In the genomic region with DNA sequence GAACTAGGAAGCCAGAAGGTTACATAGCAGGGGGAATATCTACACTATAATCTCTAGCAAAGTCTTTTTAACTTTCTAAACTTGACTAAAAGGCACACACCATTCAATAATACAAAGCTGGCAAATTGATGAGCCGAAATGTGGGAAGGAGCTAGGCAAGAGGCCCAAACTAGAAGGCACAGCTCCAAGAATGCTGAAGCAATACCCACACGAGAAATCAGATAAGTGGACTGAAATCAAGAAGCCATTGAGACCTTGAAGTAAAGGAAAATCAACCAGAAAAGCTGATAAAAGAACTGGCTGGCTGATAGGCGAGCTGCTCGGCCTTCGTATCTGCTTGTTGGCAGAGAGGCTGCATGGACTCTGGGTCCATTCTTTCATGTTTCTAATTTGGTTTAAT, we compare ENCODE assay signal across 15 mouse cellular contexts. TPM values are rescaled to one million over a fixed set of nuclear protein-coding genes. Genes with fewer than 3 reads are reported as not detected.
DNase-seq lines count a peak whose midpoint lies in the region; ATAC-seq lines count a peak whose summit lies in the region.
"Had no signal": no experiment of that assay in that cellular context is flagged by ENCODE, and none has a peak within 500 bp of the region (broad histone marks: within the 10 kb centered on the region; RNA-seq: fewer than 3 reads in every experiment).

No protein-coding gene starts in this region.

- H3K27me3 ChIP-seq in intestine, embryonic 16.5 days (replicated peaks; ENCODE audit: control insufficient read depth, insufficient read depth, low read length) = no peaks in the 10 kb centered on the region
- H3K27me3 ChIP-seq: hindbrain, embryonic 12.5 days; midbrain, embryonic 12.5 days had no signal

- H3K27ac ChIP-seq in intestine, embryonic 16.5 days (ENCODE audit: low read length) = no peak overlapping the region
- H3K27ac ChIP-seq: hindbrain, embryonic 12.5 days; midbrain, embryonic 12.5 days had no signal

- no peaks in the 10 kb centered on the region for H3K36me3 ChIP-seq in intestine, embryonic 16.5 days (ENCODE audit: control insufficient read depth, insufficient read depth, low read length)
- H3K36me3 ChIP-seq: hindbrain, embryonic 12.5 days; midbrain, embryonic 12.5 days had no signal

- no peaks in the 10 kb centered on the region for H3K4me1 ChIP-seq in intestine, embryonic 16.5 days (ENCODE audit: control insufficient read depth, insufficient read depth, low read length)
- H3K4me1 ChIP-seq: hindbrain, embryonic 12.5 days; midbrain, embryonic 12.5 days had no signal

- H3K9ac ChIP-seq in intestine, embryonic 16.5 days (ENCODE audit: low read depth, low read length) = no peak overlapping the region
- H3K9ac ChIP-seq: hindbrain, embryonic 12.5 days; midbrain, embryonic 12.5 days had no signal

- H3K9me3 ChIP-seq in intestine, embryonic 16.5 days (ENCODE audit: control insufficient read depth, low read length) = no peaks in the 10 kb centered on the region
- H3K9me3 ChIP-seq: hindbrain, embryonic 12.5 days; midbrain, embryonic 12.5 days had no signal

- H3K4me2 ChIP-seq in intestine, embryonic 16.5 days (ENCODE audit: low read depth, low read length) = no peak overlapping the region
- H3K4me2 ChIP-seq: hindbrain, embryonic 12.5 days; midbrain, embryonic 12.5 days had no signal

- 74% methylated on average over 5 of the region's 5 CpGs for WGBS in intestine, embryonic 16.5 days

- no peak for ATAC-seq in intestine, embryonic 16.5 days
- ATAC-seq: CD4-positive, CD25-positive, alpha-beta regulatory T cell, adult 4 months; intestine, postnatal 0 days had no signal

- peak; percentile 11 to 13 for DNase-seq in frontal cortex, postnatal 36 days (ENCODE audit: low spot score in 2 of 2)
- no peak for DNase-seq in frontal cortex, postnatal 10 days (ENCODE audit: low spot score in 2 of 2)
- DNase-seq in right cerebral cortex, adult 2 months (ENCODE audit: low spot score in 2 of 2) = peak; percentile 4 to 24
- DNase-seq in right cerebral cortex, postnatal 14 days = no peak
- DNase-seq in layer of hippocampus, adult 18-20 months (ENCODE audit: low spot score in 2 of 2) = peak; percentile 13 to 40
- peak; percentile 26 for DNase-seq in telencephalon, adult 2 months (ENCODE audit: low read depth, low spot score)
- DNase-seq: cerebellum, adult 11 months; kidney, postnatal 14 days; thymus, adult 18-20 months had no signal

- H3K4me3 ChIP-seq in intestine, embryonic 16.5 days (ENCODE audit: low read length) = no peak overlapping the region
- H3K4me3 ChIP-seq: hindbrain, embryonic 12.5 days; midbrain, embryonic 12.5 days had no signal

RNA-seq across cellular contexts. Expression of a gene that starts 51.5 kb away (rescaled TPM):
- total RNA-seq in layer of hippocampus, adult 18-20 months (2021) = 10 to 100 TPM in 1 of 2 experiments, 1 to 10 TPM in 1; 9.8 to 12.2 TPM
- polyA plus RNA-seq in intestine, embryonic 16.5 days (2015; fragmentation: Nextera tagmentation; extraction: Ambion mirVana) = 4.4 and 4.8 TPM in 2 replicates
- total RNA-seq: liver, adult 2 months had no signal
- polyA plus RNA-seq: CD4-positive, CD25-positive, alpha-beta regulatory T cell, adult 4 months had no signal

Comparison
In these comparisons a context has a peak if more than half of its experiments do, and no peak if none do; other contexts are left out.
1. DNase-seq: peak in frontal cortex, postnatal 36 days (2 of 2), right cerebral cortex, adult 2 months (2 of 2), layer of hippocampus, adult 18-20 months (2 of 2) and telencephalon, adult 2 months (single experiment); none in frontal cortex, postnatal 10 days (0 of 2) and right cerebral cortex, postnatal 14 days (single experiment).